ENCODE assay signal across 30 mouse cellular contexts in the genomic region with DNA sequence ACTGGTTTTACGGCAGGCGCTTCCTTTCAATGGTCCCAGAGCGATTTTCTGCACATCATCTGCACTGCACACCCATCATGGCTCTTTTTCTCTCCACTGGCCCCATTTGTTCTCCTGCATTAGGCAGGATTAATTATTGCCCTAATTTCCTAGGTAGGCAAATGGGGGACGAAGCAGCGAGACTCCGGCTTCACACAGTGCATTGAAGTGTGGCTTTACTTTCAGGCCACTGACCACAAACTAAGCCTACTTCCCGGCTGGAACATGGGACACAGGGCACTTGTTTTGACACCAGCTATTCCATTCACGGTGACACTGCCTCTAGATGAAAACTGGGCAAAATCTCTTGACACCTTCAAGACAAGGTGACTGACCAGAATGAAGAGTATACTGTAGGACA.
DNase-seq lines count a peak whose midpoint lies in the region; ATAC-seq lines count a peak whose summit lies in the region.
"Had no signal": no experiment of that assay in that cellular context is flagged by ENCODE, and none has a peak within 500 bp of the region (broad histone marks: within the 10 kb centered on the region; RNA-seq: fewer than 3 reads in every experiment).

No protein-coding gene starts in this region.

- no peaks in the 10 kb centered on the region for H3K36me3 ChIP-seq in heart, embryonic 13.5 days
- no peaks in the 10 kb centered on the region for H3K36me3 ChIP-seq in neural tube, embryonic 13.5 days
- no peaks in the 10 kb centered on the region for H3K36me3 ChIP-seq in neural tube, embryonic 15.5 days
- H3K36me3 ChIP-seq: embryonic facial prominence, embryonic 10.5 days; embryonic facial prominence, embryonic 15.5 days; intestine, embryonic 15.5 days; stomach, embryonic 15.5 days had no signal

- H3K27me3 ChIP-seq in heart, embryonic 13.5 days (replicated peaks): no peaks in the 10 kb centered on the region
- no peaks in the 10 kb centered on the region for H3K27me3 ChIP-seq in neural tube, embryonic 13.5 days
- no peaks in the 10 kb centered on the region for H3K27me3 ChIP-seq in neural tube, embryonic 15.5 days (replicated peaks)
- H3K27me3 ChIP-seq: embryonic facial prominence, embryonic 15.5 days; intestine, embryonic 15.5 days; stomach, embryonic 15.5 days had no signal

- H3K4me3 ChIP-seq in heart, embryonic 13.5 days: no peak overlapping the region
- no peak overlapping the region for H3K4me3 ChIP-seq in neural tube, embryonic 13.5 days
- no peak overlapping the region for H3K4me3 ChIP-seq in neural tube, embryonic 15.5 days (replicated peaks)
- H3K4me3 ChIP-seq: embryonic facial prominence, embryonic 10.5 days; embryonic facial prominence, embryonic 15.5 days; intestine, embryonic 15.5 days; stomach, embryonic 15.5 days had no signal

- no peaks in the 10 kb centered on the region for H3K9me3 ChIP-seq in heart, embryonic 13.5 days
- no peaks in the 10 kb centered on the region for H3K9me3 ChIP-seq in neural tube, embryonic 13.5 days
- H3K9me3 ChIP-seq in neural tube, embryonic 15.5 days (replicated peaks): no peaks in the 10 kb centered on the region
- H3K9me3 ChIP-seq: embryonic facial prominence, embryonic 10.5 days; embryonic facial prominence, embryonic 15.5 days; intestine, embryonic 15.5 days; stomach, embryonic 15.5 days had no signal

- H3K4me1 ChIP-seq in heart, embryonic 13.5 days: peaks cover 63% of the 10 kb centered on the region
- H3K4me1 ChIP-seq in neural tube, embryonic 13.5 days (replicated peaks): peaks cover 67% of the 10 kb centered on the region
- peaks cover 52% of the 10 kb centered on the region for H3K4me1 ChIP-seq in neural tube, embryonic 15.5 days

- 0 out of 2 replicates have a peak overlapping the region, but pooled peaks have one; percentile 2 for H3K27ac ChIP-seq in heart, embryonic 13.5 days (replicated peaks)
- H3K27ac ChIP-seq in neural tube, embryonic 13.5 days (replicated peaks): peak overlapping the region; percentile 64
- peak overlapping the region; percentile 23; the same call in 1 of the 2 replicates for H3K27ac ChIP-seq in neural tube, embryonic 15.5 days (replicated peaks)
- H3K27ac ChIP-seq: embryonic facial prominence, embryonic 10.5 days; embryonic facial prominence, embryonic 15.5 days; hindbrain, postnatal 0 days; intestine, embryonic 15.5 days; kidney, postnatal 0 days; liver, embryonic 14.5 days; macrophage; stomach, embryonic 15.5 days had no signal

- 87% methylated on average over 8 of the region's 8 CpGs for WGBS in heart, embryonic 13.5 days
- 42% methylated on average over 8 of the region's 8 CpGs for WGBS in neural tube, embryonic 13.5 days
- WGBS in neural tube, embryonic 15.5 days: 34% methylated on average over 8 of the region's 8 CpGs

- no peak for ATAC-seq in heart, embryonic 13.5 days (ENCODE audit: extremely low read depth, insufficient number of reproducible peaks, low FRiP score, low TSS enrichment)
- ATAC-seq in neural tube, embryonic 13.5 days (ENCODE audit: low read depth): no peak
- ATAC-seq in neural tube, embryonic 15.5 days (ENCODE audit: low FRiP score): no peak
- ATAC-seq: activated CD4-positive, CD25-positive, alpha-beta regulatory T cell, adult 4 months; hindbrain, postnatal 0 days; intestine, embryonic 15.5 days had no signal

- no peak overlapping the region for H3K9ac ChIP-seq in heart, embryonic 13.5 days
- no peak overlapping the region for H3K9ac ChIP-seq in neural tube, embryonic 13.5 days
- no peak overlapping the region for H3K9ac ChIP-seq in neural tube, embryonic 15.5 days (replicated peaks)
- H3K9ac ChIP-seq: embryonic facial prominence, embryonic 15.5 days; intestine, embryonic 15.5 days; liver, embryonic 14.5 days; stomach, embryonic 15.5 days had no signal

- H3K4me2 ChIP-seq in heart, embryonic 13.5 days: no peak overlapping the region
- H3K4me2 ChIP-seq in neural tube, embryonic 13.5 days: no peak overlapping the region
- no peak overlapping the region for H3K4me2 ChIP-seq in neural tube, embryonic 15.5 days
- H3K4me2 ChIP-seq: embryonic facial prominence, embryonic 15.5 days; intestine, embryonic 15.5 days; stomach, embryonic 15.5 days had no signal

- no peak for DNase-seq in heart, adult 8-10 months (ENCODE audit: low spot score)
- DNase-seq in neural tube, embryonic 10.5 days (ENCODE audit: extremely low spot score, low spot score): no peak
- no peak for DNase-seq in right cerebral cortex, postnatal 4 days
- DNase-seq in right cerebral cortex, adult 18-20 months: no peak
- DNase-seq: adrenal gland, adult 8-10 months; B cell, adult 2 months; cerebellum, adult 8-10 months; cerebellum, postnatal 25 days; gastrocnemius, postnatal 10 days; heart, postnatal 4 days; kidney, adult 2 months; layer of hippocampus, adult 9-11 months; liver; lung, adult 2 months; lung, postnatal 10 days; midbrain, embryonic 14.5 days; thymus, adult 18-20 months; thymus, postnatal 25 days had no signal

Comparison
In these comparisons a context has a peak if more than half of its experiments do, and no peak if none do; other contexts are left out.
1. H3K27ac ChIP-seq: peak in every context shown above with its lines; median percentile 64 in neural tube, embryonic 13.5 days; 23 in neural tube, embryonic 15.5 days; 2 in heart, embryonic 13.5 days.